Mouse (Mus musculus): Measurements from ENCODE around the gene Tspan18.
A peak's percentile ranks its signal among the peaks of the same experiment; 100 is the strongest.

The Tspan18 gene

GRCm38 (mm10) chr2:93191488-93192181 is 142.7 kb downstream of the Tspan18 start:
- no peak for ATAC-seq (ENCODE audit: insufficient number of reproducible peaks, low FRiP score, low TSS enrichment)

GRCm38 (mm10) chr2:93190771-93191487 is 143.4 kb downstream of the Tspan18 start:
- ATAC-seq (ENCODE audit: insufficient number of reproducible peaks, low FRiP score, low TSS enrichment) = no peak

GRCm38 (mm10) chr2:93188761-93189458 is 145.4 kb downstream of the Tspan18 start:
- ATAC-seq (ENCODE audit: insufficient number of reproducible peaks, low FRiP score, low TSS enrichment) = no peak

GRCm38 (mm10) chr2:93188020-93188760 is 146.1 kb downstream of the Tspan18 start:
- ATAC-seq (ENCODE audit: insufficient number of reproducible peaks, low FRiP score, low TSS enrichment) = no peak

- ATAC-seq (ENCODE audit: insufficient number of reproducible peaks, low FRiP score, low TSS enrichment) = peak; percentile 86
These were observed 146.8 kb downstream of the Tspan18 start, which contains the start of gene Trp53i11 for GRCm38 (mm10) chr2:93187323-93187996. TSS of gene Trp53i11 (plus strand) at chr2:93187548.

- no peak for ATAC-seq (ENCODE audit: insufficient number of reproducible peaks, low FRiP score, low TSS enrichment)
These were observed 151.4 kb downstream of the Tspan18 start for GRCm38 (mm10) chr2:93182859-93183258.

- ATAC-seq (ENCODE audit: insufficient number of reproducible peaks, low FRiP score, low TSS enrichment) = peak; percentile 41; the same call in 1 of the 2 replicates
These were observed 154.0 kb downstream of the Tspan18 start for GRCm38 (mm10) chr2:93180077-93180844.

- no peak for ATAC-seq (ENCODE audit: insufficient number of reproducible peaks, low FRiP score, low TSS enrichment)
These were observed 154.7 kb downstream of the Tspan18 start for GRCm38 (mm10) chr2:93179603-93180002.

GRCm38 (mm10) chr2:93178313-93178677 is 156.0 kb downstream of the Tspan18 start:
- no peak for ATAC-seq (ENCODE audit: insufficient number of reproducible peaks, low FRiP score, low TSS enrichment)

GRCm38 (mm10) chr2:93177668-93178312 is 156.5 kb downstream of the Tspan18 start:
- no peak for ATAC-seq (ENCODE audit: insufficient number of reproducible peaks, low FRiP score, low TSS enrichment)

- no peak for ATAC-seq (ENCODE audit: insufficient number of reproducible peaks, low FRiP score, low TSS enrichment)
These were observed 157.2 kb downstream of the Tspan18 start for GRCm38 (mm10) chr2:93176871-93177667.

- ATAC-seq (ENCODE audit: insufficient number of reproducible peaks, low FRiP score, low TSS enrichment) = no peak
These were observed 158.0 kb downstream of the Tspan18 start for GRCm38 (mm10) chr2:93176193-93176798.

- no peak for ATAC-seq (ENCODE audit: insufficient number of reproducible peaks, low FRiP score, low TSS enrichment)
These were observed 158.6 kb downstream of the Tspan18 start for GRCm38 (mm10) chr2:93175721-93176120.

GRCm38 (mm10) chr2:93175278-93175677 is 159.0 kb downstream of the Tspan18 start:
- ATAC-seq (ENCODE audit: insufficient number of reproducible peaks, low FRiP score, low TSS enrichment) = no peak

GRCm38 (mm10) chr2:93174159-93174558 is 160.1 kb downstream of the Tspan18 start:
- no peak for ATAC-seq (ENCODE audit: insufficient number of reproducible peaks, low FRiP score, low TSS enrichment)

GRCm38 (mm10) chr2:93172460-93172859 is 161.8 kb downstream of the Tspan18 start:
- no peak for ATAC-seq (ENCODE audit: insufficient number of reproducible peaks, low FRiP score, low TSS enrichment)

GRCm38 (mm10) chr2:93171929-93172328 is 162.4 kb downstream of the Tspan18 start:
- ATAC-seq (ENCODE audit: insufficient number of reproducible peaks, low FRiP score, low TSS enrichment) = no peak

GRCm38 (mm10) chr2:93170845-93171200 is 163.5 kb downstream of the Tspan18 start:
- no peak for ATAC-seq (ENCODE audit: insufficient number of reproducible peaks, low FRiP score, low TSS enrichment)

Measured in cerebellum, adult (tissue).